Mouse (Mus musculus): ENCODE measurements around the gene Xaf1.
"Not testable (repeated sequence)": the region's sequence is repeated elsewhere in the genome, so short reads cannot be mapped to it uniquely, and the experiment has no call there.

The Xaf1 gene

DNA sequence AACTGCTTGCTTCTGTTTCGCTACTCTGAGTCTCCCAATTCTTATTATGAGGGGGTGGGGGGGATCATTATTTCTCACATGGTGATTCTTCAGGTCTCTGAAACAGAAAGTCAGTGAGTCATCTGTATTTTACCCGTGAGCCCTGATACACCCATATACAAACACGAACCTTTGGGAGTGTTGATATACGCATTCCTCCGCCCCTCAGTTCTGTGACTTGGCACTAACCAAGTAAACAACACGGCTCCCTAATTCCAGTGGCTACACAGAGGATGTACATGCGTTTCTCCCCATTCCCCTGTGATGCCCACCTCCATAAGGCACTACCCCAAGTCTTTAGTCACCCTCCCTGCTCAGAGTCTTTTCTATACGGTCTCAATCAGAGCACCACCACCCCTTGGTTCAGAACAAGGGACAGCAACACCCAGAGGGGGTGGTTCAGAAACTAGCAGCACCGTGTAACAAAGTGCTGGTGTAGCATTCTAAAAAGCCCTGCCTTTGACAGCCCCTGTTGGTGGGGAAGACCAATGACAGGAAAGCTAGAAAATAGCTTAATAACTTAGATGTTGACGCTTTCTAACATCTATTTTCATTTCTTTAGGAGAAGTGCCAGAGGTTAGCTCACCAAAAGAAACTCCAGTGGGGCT, 10.0 kb downstream of the Xaf1 start:
- no peak for DNase-seq (ENCODE audit: low spot score in 2 of 2)

DNA sequence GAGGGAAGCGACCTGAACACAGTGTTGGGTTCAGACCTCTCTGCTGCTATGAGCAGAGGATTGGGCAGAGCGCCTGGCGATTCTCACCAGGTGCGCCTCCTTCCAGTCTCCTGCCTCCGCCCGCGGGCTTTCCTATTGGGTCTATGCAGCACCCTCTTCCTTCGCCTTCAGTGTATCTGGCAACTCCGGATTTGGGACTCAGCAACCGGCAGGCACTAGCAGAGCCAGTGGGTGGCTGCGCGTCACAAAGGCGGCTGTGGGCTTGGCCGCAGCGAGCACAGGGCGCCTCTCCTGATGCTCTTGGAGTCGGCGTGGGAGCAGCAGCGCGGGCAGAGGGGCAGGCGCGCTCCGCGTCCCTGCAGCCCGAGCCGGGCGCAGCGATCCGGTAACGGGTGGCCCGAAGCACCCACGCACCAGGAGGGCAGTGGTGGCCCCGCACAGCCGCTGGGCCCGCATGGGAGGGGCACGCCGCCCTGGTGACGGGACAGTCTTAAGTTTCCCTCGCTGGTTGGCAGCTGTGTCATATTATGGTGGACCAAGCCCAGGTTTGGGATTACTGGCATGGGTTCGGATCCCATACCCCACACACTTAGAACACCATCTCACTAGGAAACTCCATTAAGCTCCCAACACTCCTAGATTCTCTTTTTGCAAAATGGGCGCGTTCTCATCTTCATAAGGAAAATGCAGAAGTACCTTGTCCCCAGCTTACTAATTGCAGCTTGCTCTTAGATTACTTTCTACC, 12.9 kb downstream of the Xaf1 start, which contains the start of gene Fbxo39:
TSS of gene Fbxo39 (plus strand) at position 294 of the 745 bp plus-strand sequence.
- no peak for DNase-seq (ENCODE audit: low spot score in 2 of 2)

DNA sequence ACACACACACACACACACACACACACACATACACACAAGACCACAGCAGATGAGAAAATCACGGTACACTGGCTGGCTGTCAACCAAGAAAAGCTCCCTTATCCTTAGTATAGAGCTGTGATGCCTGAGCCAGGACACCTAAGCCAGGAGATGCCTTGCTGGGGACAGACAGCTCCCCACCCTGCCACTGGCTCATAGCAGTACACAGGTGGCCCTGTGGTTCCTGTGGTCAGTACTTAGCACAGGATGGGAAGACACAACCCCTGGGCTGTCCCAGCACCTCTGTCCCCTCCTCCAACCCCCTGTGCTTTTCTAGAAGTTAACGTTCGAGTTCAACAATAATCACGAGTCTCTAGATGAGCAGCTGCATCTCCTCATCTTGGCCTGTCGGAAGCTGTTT, 16.6 kb downstream of the Xaf1 start:
- DNase-seq (ENCODE audit: low spot score in 2 of 2): no peak

DNA sequence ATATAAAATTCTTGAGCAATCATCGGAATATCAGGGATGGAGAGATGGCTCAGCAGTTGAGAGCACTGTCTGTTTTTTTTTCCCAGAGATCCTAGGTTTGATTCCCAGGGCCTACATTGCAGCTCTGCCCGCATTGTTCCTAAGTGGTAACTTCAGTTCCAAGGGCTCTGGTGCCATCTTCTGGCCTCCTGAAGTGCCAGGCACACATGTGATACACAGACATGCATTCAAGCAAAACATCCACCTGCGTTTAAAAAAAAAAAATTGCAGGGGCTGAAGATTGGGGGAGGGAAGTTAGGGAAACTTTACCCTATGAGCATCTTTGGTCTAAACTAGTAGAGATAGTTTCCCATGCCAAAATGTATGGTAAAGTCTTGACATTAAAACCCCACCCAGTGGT, 23.0 kb downstream of the Xaf1 start:
- DNase-seq (ENCODE audit: low spot score in 2 of 2): no peak

DNA sequence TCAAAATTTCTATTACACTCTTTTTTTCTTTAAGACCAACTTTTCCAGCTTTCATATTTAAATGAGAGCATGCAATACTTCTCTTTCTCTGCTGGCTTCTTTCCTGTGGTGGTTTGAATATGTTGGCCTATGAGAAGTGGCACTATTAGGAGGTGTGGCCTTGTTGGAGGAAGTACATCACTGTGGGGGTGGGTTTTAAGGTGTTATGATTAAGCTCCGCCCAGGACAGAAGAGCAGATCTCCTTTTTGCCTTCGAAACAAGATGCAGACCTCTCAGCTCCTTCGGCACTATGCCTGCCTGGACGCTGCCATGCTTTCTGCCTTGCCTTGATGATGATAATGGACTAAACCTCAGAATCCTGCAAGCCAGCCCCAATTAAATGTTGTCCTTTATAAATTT, 24.3 kb downstream of the Xaf1 start:
- no peak for DNase-seq (ENCODE audit: low spot score in 2 of 2)

DNA sequence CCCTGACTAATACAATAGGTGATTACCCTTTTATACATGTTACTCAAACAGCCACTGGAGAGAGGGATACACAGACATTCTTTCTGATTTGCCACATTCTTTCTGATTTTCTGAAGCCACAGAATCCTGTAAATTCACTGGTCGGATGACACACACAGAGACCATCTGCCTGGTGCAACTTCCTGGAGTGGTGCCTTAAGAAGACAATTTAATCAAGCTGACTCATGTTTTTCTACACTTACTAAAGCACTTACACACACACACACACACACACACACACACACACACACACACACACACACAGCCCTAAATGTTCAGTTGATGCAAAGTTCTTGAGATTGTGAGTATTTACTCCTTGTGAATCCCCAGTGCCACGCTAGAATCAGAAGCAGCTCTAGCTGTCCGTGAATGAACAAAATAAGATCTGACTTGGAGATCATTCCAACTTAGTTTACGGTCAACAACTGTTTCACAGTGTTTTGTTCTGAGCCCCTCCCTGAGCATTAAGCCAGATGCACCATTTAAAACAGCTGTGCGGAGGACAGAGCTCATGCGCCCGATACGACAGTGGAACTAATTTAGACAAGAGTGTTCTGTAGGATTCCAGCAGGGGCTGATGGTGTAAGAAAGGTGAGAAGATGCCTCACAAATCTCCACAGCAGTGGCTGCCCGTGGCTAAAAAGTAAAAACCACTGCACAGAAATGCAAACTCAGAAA, 31.7 kb downstream of the Xaf1 start:
- DNase-seq (ENCODE audit: low spot score in 2 of 2): no peak

DNA sequence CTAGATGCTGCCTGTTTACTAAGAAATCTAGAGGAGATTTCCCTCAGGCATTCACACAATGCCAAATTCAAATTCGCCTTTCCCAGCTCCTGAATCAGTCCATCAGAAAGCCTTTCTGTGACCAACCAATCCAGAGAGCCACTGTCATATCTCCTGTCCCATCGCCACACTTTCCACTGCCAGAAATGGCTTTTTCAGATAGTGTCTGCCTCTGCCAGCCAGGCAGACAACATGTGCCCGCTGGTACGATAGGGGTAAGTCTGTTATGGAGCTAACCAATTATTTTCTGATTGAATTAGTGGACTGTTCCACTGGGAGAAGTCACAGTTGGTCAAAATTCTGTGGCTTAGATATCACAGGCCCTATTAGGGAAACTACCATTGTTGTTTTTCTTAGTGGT, 33.2 kb downstream of the Xaf1 start:
- no peak for DNase-seq (ENCODE audit: low spot score in 2 of 2)

DNA sequence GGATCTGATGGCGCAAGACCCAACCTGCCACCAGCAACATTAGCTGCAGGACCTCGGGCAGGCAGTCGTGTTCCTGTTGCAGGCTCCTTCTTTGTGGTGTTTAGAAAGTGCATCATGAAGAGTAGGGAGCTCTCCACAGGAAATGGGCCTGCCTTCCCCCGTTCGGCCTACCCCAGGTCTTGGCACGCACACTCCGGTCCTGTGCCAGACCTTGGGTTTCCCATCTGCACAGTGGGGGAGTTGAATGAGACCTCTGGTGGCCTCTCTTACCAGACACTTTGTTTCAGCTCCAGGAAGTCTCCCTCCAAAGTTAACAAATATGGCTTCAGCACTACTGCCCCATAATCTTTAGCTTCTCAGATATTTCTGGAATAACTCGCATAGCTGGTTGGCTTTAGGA, 35.3 kb downstream of the Xaf1 start:
- no peak for DNase-seq (ENCODE audit: low spot score in 2 of 2)

DNA sequence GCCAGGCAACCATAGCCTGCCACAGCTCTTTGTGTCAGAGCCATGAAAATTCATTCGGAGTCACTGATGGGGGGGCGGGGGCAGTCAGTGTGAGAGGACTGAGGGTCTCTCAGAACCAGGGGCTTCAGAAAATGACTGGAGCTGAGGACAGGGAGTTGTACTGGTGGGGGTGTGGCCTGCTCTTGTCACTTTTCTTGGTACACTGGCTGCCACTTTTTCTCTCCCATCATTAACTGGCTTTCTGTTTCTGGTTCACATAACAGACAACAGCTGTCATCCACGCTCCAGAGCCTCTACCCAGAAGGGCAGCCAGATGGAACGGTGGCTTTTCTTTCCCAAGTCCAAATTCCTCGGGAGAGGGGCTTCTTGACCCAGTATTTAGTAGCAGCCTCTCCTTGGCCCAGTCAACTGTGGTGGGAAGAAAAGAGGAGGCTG, 37.0 kb downstream of the Xaf1 start:
- DNase-seq (ENCODE audit: low spot score in 2 of 2): no peak

DNA sequence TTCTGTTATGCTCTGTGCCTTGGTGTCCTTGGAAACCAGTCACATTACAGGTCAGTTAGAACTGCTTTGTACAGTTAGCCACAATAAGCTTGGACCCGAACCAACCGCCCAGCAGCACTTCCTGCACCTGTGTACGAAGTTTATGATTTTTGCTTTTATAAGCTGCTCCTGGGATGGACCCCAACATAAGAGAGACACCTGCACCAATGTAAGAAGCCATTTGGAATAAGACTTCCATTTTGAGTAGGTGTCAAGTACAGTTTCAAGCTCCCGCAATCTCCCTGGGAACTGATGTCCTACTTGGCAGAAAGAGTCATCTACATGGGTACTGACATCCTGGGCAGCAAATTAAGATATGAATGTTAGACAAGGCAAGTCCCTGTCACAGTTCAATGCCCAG, 38.3 kb downstream of the Xaf1 start:
- DNase-seq (ENCODE audit: low spot score in 2 of 2): no peak

DNA sequence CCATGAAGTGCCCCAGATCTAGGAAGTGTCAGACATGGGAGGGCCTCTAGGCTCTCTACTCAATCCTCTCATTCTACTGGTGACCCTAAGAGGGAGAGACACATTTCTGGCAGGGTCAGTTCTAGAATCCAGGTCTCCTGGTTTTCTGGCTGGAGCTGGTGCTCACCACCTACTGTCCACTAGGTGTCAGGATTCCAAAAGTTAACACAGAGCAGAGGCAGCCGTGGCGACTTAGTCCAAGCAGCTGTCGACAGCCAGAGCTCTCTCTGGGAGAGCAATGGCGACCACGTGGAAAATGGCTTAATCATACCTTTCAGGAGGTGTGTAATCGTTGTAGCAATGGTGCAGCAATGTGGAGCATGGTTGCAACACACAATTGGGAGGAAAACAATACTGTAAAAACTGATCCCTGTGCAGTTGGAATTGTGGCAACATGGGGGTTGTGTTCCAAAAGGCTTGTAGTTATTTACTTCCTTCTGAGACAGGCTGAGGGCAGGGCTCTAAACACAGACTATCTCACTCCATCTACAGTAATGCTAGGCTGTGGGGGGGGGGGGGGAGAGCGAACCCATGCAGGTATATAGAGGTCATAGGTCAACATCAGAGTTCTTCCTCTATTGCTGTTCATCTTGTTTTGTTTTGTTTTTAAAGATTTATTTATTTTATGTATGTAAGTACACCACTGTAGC, 41.3 kb downstream of the Xaf1 start:
- DNase-seq (ENCODE audit: low spot score in 2 of 2): peak in 1 of 2 experiments; percentile 19

DNA sequence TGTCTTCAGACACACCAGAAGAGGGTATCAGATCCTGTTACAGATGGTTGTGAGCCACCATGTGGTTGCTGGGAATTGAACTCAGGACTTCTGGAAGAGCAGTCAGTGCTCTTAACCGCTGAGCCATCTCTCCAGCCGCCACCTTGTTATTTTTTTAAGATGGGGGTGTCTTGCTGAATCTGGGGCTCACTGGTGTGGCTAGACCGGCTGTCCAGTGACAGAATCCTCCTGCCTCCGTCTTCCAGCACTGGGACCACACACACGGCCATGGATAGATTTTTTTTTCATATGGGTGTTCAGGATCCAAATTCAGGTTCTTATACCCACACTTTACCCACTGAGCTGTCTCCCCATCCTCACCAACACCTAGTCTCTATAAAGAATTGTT, 41.8 kb downstream of the Xaf1 start:
- not testable (repeated sequence) for DNase-seq (ENCODE audit: low spot score in 2 of 2)

DNA sequence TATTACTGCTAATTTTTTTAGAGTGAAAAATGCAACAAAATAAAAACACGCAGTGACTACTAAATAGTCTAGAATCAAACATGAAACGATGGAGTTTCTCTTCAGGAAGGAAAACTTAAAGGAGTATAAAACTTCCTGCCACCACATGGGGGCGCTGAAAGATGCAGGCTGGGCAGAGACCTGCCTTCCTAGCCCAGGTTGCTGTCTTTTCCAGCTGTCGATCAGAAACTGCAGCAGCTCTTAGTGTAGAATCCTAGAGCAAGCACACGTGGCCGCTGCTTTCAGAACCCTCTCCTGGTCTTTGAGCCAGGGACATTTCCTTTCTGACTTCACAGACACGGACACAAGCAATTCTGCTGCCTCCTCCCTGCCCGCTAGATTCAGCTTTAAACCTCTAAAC, 42.5 kb downstream of the Xaf1 start:
- peak in 1 of 2 experiments; percentile 25 for DNase-seq (ENCODE audit: low spot score in 2 of 2)

DNA sequence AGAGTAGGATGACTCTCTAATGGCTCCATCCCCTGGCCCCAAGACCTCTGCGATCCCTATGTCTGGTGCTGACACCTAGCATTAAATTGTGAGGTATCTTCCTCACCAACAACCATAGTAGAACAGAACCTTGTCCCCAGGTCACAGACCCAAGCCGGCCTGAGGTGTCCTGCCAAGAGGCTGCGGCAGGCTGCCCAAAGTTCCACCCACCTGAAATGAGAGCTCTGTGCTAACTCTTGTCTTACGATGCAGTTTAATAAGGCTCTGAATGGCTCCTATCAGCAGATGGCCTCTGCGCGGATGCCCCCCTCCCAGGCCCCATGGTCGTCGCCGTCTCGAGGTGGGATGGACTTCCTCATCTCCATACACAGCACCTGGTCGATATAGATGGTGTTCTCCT, 43.1 kb downstream of the Xaf1 start:
- no peak for DNase-seq (ENCODE audit: low spot score in 2 of 2)

DNA sequence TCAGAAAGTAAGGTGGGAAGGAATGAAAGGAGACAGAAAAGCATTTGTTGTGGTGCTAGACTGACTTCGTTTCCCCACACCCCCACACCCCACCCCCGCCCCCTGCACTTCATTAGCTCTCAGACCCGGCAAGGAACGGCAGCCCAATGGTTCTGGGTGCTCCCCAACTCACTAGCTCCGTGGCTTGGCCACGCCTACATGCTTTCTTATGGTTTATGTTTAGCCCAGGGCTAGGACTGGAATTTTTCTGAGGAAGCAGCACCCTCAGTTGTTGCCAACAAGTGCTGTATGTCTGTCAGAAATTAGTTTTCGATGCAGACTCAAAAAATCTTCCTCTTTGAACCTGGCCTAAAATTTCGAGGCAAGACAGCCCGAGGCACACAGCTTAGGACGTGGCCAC, 47.1 kb downstream of the Xaf1 start:
- no peak for DNase-seq (ENCODE audit: low spot score in 2 of 2)

DNA sequence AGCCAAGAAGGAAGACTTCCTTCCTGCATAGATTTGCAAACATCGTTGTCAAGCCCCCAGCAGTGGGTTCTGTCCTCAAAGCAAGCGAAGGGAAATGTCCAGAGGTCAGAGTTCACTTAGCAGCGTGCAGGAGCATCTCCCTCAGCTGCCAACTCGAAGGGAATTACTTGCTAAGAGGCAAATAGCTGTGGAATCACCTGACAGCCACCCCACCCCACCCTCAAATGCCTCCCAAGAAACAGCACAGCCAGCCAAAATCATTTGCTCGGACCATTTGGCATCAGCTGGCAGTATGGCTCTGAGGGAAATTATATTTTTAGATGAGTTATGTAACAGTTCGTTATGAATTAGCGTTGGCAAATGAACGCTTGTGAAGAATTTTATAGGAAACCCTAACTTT, 47.6 kb downstream of the Xaf1 start:
- no peak for DNase-seq (ENCODE audit: low spot score in 2 of 2)

DNA sequence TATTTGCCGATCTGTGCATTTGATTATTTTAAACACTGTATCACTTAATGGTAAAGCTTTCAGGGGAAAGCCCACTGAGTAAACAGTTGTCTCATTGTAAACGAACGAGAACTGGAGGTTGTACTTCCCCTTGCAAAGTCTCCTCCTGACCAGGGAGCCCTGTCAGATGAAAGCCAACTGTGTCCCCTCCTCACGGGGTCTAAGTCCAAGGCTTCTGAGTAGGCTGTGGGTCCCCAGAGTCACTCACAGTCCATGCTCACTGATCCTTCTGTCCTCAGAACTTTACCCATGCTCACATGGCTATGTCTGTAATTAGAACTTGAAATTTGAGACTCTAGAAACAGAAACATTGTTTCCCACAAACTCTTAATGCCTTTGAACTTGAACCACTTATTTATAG, 48.2 kb downstream of the Xaf1 start:
- DNase-seq (ENCODE audit: low spot score in 2 of 2): no peak

DNA sequence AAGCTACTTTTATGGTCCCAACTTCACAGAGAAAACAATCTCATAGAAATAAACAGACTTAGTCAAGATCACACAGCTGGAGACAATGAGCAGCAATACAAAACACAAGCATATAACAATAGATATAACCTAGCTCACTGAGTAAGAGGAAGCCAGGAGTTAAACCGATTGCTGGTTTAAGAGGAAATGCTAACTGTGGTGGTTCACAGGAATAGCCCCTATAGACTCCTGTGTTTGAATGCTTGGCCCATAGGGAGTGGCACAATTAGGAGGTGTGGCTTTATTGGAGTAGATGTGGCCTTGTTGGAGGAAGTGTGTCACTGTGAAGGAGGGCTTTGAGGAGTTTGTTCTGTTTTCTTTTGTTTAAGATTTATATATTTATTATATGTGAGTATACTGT, 50.8 kb downstream of the Xaf1 start:
- DNase-seq (ENCODE audit: low spot score in 2 of 2): no peak

DNA sequence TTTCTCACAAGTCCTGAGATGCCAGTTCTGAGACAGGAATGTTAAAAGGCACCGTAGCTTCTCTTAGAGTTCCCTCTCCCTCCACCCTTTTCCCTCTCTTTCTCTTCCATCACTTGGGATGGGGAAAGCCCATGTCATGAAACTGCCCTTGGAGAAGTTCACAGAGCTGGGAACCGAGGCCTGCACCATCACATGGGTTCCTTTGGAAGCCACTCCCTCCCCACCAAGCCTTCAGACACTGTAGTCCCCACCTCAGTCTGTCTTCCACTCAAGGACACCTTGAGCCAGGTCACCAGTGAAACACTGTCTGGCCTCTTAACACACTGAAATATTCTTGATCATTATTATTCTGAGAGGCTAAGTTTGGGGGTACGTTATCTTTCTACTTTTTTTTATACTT, 51.8 kb downstream of the Xaf1 start:
- no peak for DNase-seq (ENCODE audit: low spot score in 2 of 2)

DNA sequence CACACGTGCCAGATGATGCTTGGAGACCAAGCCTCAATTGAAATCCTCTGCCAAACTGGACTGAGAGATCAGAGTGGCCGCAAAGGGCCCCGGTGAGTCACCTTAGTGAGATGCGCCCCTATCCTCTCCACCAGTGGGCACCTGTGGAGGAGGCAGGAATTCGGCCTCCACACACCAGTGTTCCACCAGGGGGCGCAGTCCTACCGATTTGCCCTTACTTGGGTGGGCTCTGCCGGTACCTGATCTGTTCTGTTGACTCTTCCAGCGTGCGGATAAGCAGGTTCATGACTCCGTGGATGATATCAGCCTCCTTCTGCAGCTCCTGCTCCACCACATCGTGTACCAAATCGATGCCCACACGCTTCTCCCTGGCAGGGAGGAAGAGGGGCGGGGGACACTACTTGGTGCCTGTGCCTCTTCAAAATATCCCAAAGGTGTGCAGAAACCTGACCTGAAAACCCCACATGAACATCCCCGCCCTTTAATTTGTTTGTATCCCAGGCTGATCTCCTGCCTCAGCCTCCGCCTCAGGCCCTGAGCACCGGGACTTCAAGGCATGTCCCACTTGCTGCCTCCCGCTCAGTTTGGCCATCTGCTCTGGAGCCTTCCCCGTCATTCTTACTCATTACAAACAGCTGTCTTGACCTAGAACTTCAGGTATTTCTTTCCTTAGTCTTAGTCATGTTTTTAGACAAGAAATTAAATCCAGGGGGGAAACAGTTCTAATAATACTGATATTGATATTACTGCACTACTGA, 53.7 kb downstream of the Xaf1 start:
- peak; percentile 41 to 54 for DNase-seq (ENCODE audit: low spot score in 2 of 2)
